Mouse (Mus musculus) liver, embryonic 14.5 days (tissue): ENCODE data around the gene Rnf186.

Source experiments
- CTCF ChIP-seq: IDR thresholded peaks from 2 replicates; pipeline ENCODE4 v1.5.1; 2016; ENCODE audit warnings: antibody characterized with exemption, low read depth, control low read depth
- EP300 ChIP-seq: IDR thresholded peaks from 2 replicates; pipeline ENCODE4 v1.6.1; 2016; ENCODE audit warnings: antibody characterized with exemption, low read depth

GRCm38 (mm10) chr4:138971371-138971770, 4.5 kb downstream of the Rnf186 start:
- TF ChIP-seq CTCF: no peak
- TF ChIP-seq EP300: no peak
